Mouse (Mus musculus) lung, postnatal 0 days (tissue): Measurements from ENCODE around the gene Gm20441.

Experiments
- CTCF ChIP-seq: IDR thresholded peaks from 2 replicates; pipeline ENCODE4 v1.5.1; 2016; ENCODE audit warnings: antibody characterized with exemption, mild to moderate bottlenecking
- EP300 ChIP-seq: IDR thresholded peaks from 2 replicates; pipeline ENCODE4 v1.6.1; 2016; ENCODE audit warnings: antibody characterized with exemption, mild to moderate bottlenecking, control low read depth

GRCm38 (mm10) chr10:75828500-75828931, 47.8 kb upstream of the Gm20441 start:
- no peak for TF ChIP-seq CTCF
- TF ChIP-seq EP300 = no peak
